Comparison of ENCODE assay signal across 8 mouse cellular contexts in the genomic region with DNA sequence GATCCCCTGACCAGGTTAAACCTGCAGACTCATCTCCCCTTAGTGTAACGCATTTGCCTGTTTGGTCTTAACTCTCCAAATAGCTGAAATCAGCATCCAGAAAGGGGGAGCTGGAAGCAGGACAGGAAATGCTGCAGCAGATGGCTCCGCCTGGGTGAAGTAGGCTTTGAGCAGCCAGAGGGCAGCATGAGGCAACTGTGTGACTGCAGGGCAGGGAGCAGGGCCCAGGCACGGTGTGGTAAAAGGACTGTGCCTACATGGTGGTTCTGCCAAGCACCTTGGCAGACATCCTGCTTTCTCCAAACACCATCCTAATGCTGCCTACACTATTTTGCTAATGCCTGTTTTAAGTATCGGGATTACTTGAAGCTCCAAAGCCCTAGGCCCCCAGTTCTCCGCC.
DNase-seq lines count a peak whose midpoint lies in the region; ATAC-seq and TF ChIP-seq lines count a peak whose summit lies in the region.

No protein-coding gene starts in this region.

- ATAC-seq in CD4-positive, CD25-positive, alpha-beta regulatory T cell, adult 4 months = no peak
- ATAC-seq in hindbrain, embryonic 15.5 days (ENCODE audit: low FRiP score, low read depth) = peak; percentile 92
- ATAC-seq in midbrain, embryonic 16.5 days = peak; percentile 88

- TF ChIP-seq CTCF in cerebellum, adult 2 months (IDR thresholded peaks at IDR 0.05; ENCODE audit: borderline replicate concordance, insufficient read depth, low read depth, low read length) = peak; percentile 92

- TF ChIP-seq POLR2A in cerebellum, adult 2 months (IDR thresholded peaks at IDR 0.05; ENCODE audit: borderline replicate concordance, insufficient read depth, low read length) = peak; percentile 37; the same call in 1 of the 2 replicates

- 2% methylated on average over 5 of the region's 5 CpGs for WGBS in cerebellum, adult 2 months
- WGBS in hindbrain, embryonic 15.5 days = 49% methylated on average over 5 of the region's 5 CpGs
- 49% methylated on average over 5 of the region's 5 CpGs for WGBS in midbrain, embryonic 16.5 days

- no peak overlapping the region for H3K4me2 ChIP-seq in hindbrain, embryonic 15.5 days
- H3K4me2 ChIP-seq in midbrain, embryonic 16.5 days (ENCODE audit: low read length) = no peak overlapping the region

- no peak overlapping the region for H3K9ac ChIP-seq in hindbrain, embryonic 15.5 days
- no peak overlapping the region for H3K9ac ChIP-seq in midbrain, embryonic 16.5 days (ENCODE audit: low read depth, low read length)

- H3K27ac ChIP-seq in cerebellum, adult 2 months (ENCODE audit: insufficient read depth, low read length) = peak overlapping the region; percentile 97
- peak overlapping the region; percentile 56; the same call in 1 of the 2 replicates for H3K27ac ChIP-seq in hindbrain, embryonic 15.5 days (replicated peaks)
- peak overlapping the region; percentile 59; the same call in 1 of the 2 replicates for H3K27ac ChIP-seq in midbrain, embryonic 16.5 days (ENCODE audit: low read length)

- H3K27me3 ChIP-seq in cerebellum, adult 2 months (ENCODE audit: control insufficient read depth, insufficient read depth, low read length) = no peaks in the 10 kb centered on the region
- no peaks in the 10 kb centered on the region for H3K27me3 ChIP-seq in hindbrain, embryonic 15.5 days
- no peaks in the 10 kb centered on the region for H3K27me3 ChIP-seq in midbrain, embryonic 16.5 days (ENCODE audit: control insufficient read depth, insufficient read depth, low read depth, low read length)

- peaks cover 30% of the 10 kb centered on the region for H3K4me1 ChIP-seq in cerebellum, adult 2 months (ENCODE audit: control insufficient read depth, insufficient read depth, low read length)
- H3K4me1 ChIP-seq in hindbrain, embryonic 15.5 days (replicated peaks) = peaks cover 19% of the 10 kb centered on the region; the same call in 1 of the 2 replicates
- peaks cover 12% of the 10 kb centered on the region for H3K4me1 ChIP-seq in midbrain, embryonic 16.5 days (ENCODE audit: control insufficient read depth, insufficient read depth, low read length)

- H3K4me3 ChIP-seq in cerebellum, adult 2 months (replicated peaks; ENCODE audit: insufficient read depth, low read depth, low read length) = no peak overlapping the region
- H3K4me3 ChIP-seq in hindbrain, embryonic 15.5 days = no peak overlapping the region
- no peak overlapping the region for H3K4me3 ChIP-seq in midbrain, embryonic 16.5 days (ENCODE audit: low read depth, low read length)

- no peaks in the 10 kb centered on the region for H3K9me3 ChIP-seq in hindbrain, embryonic 15.5 days
- H3K9me3 ChIP-seq in midbrain, embryonic 16.5 days (replicated peaks; ENCODE audit: control insufficient read depth, low read length, poor library complexity, severe bottlenecking) = no peaks in the 10 kb centered on the region

- peak; percentile 3 for DNase-seq in CD4-positive, CD25-positive, alpha-beta regulatory T cell, adult 2 months (ENCODE audit: low read depth, low spot score)
- DNase-seq in cerebellum, adult 2 months = peak; percentile 95 to 99
- DNase-seq in frontal cortex, postnatal 10 days (ENCODE audit: low spot score in 2 of 2) = peak; percentile 71
- DNase-seq in left cerebral cortex, adult 11 months (ENCODE audit: low spot score) = peak; percentile 81
- DNase-seq in urinary bladder, adult 2 months (ENCODE audit: low spot score) = peak; percentile 34

- no peaks in the 10 kb centered on the region for H3K36me3 ChIP-seq in hindbrain, embryonic 15.5 days
- no peaks in the 10 kb centered on the region for H3K36me3 ChIP-seq in midbrain, embryonic 16.5 days (ENCODE audit: control insufficient read depth, insufficient read depth, low read length)

Comparison
In these comparisons a context has a peak if more than half of its experiments do, and no peak if none do; other contexts are left out.
1. DNase-seq: peak in every context shown above with its lines; median percentile 97 in cerebellum, adult 2 months; 81 in left cerebral cortex, adult 11 months; 71 in frontal cortex, postnatal 10 days; 34 in urinary bladder, adult 2 months; 3 in CD4-positive, CD25-positive, alpha-beta regulatory T cell, adult 2 months.